Mouse (Mus musculus): ENCODE measurements at regions not wholly inside any gene's neighbourhood (a gene's known extent, or its start where the extent isn't known, plus 50 kb on each side); places are given as distances from the start of the nearest gene placed in this dataset.

DNA sequence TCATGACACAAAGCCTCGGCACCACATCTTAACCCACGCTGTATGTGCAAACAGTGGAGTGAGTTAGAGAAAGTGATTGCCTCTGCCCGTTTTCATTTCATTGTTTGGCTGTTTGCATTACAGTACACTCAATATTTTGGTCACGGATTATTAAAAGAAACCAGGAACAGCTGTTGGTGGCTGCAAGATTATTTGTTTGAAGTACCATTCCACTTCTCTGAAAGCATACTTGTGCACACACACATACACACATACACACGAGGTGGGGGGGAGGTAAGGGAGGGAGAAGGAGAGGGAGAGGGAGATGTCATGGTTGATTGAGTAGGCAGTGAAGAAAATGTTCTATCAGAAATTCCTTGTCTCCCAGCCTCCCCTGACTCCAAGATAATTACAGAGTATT is 85.5 kb upstream of the Rnd3 start:
- TF ChIP-seq CTCF (IDR thresholded peaks at IDR 0.05; ENCODE audit: low read depth, low read length) (no peak), POLR2A (IDR thresholded peaks at IDR 0.05; ENCODE audit: extremely low read depth, insufficient read depth, low read length) (no peak)
- Histone ChIP-seq H3K79me2 (ENCODE audit: control insufficient read depth, insufficient read depth, low read length) (no peaks in the 10 kb centered on the region), H3K27me3 (ENCODE audit: control insufficient read depth, insufficient read depth, low read length) (no peaks in the 10 kb centered on the region), H3K27ac (replicated peaks; ENCODE audit: insufficient read depth, low read depth, low read length) (no peak overlapping the region), H3K4me1 (ENCODE audit: control insufficient read depth, insufficient read depth, low read length) (no peaks in the 10 kb centered on the region), H3K9ac (ENCODE audit: low read depth, low read length) (no peak overlapping the region), H3K4me3 (ENCODE audit: insufficient read depth, low read depth, low read length) (no peak overlapping the region), H3K36me3 (ENCODE audit: control insufficient read depth, insufficient read depth, low read length) (no peaks in the 10 kb centered on the region)
- WGBS, result 70% methylated on average over 5 of the region's 5 CpGs
- no peak for DNase-seq (ENCODE audit: extremely low read depth, low read depth, low spot score)

- Histone ChIP-seq H3K27ac (replicated peaks; ENCODE audit: insufficient read depth, low read depth, low read length) (no peak overlapping the region), H3K27me3 (ENCODE audit: control insufficient read depth, insufficient read depth, low read length) (no peaks in the 10 kb centered on the region), H3K36me3 (ENCODE audit: control insufficient read depth, insufficient read depth, low read length) (no peaks in the 10 kb centered on the region), H3K79me2 (ENCODE audit: control insufficient read depth, insufficient read depth, low read length) (no peaks in the 10 kb centered on the region), H3K4me3 (ENCODE audit: insufficient read depth, low read depth, low read length) (no peak overlapping the region), H3K4me1 (ENCODE audit: control insufficient read depth, insufficient read depth, low read length) (no peaks in the 10 kb centered on the region), H3K9ac (ENCODE audit: low read depth, low read length) (no peak overlapping the region)
- TF ChIP-seq CTCF (IDR thresholded peaks at IDR 0.05; ENCODE audit: low read depth, low read length), result no peak
- TF ChIP-seq POLR2A (IDR thresholded peaks at IDR 0.05; ENCODE audit: extremely low read depth, insufficient read depth, low read length), result no peak
- 56% methylated on average over 1 of the region's 1 CpGs for WGBS
- DNase-seq (ENCODE audit: extremely low read depth, low read depth, low spot score), result no peak
These were observed 73.9 kb upstream of the Rnd3 start for GRCm38 (mm10) chr2:51222851-51223250.

- H3K9ac ChIP-seq (ENCODE audit: low read depth, low read length), result no peak overlapping the region
- no peaks in the 10 kb centered on the region for H3K4me1 ChIP-seq (ENCODE audit: control insufficient read depth, insufficient read depth, low read length)
- H3K4me3 ChIP-seq (ENCODE audit: insufficient read depth, low read depth, low read length), result no peak overlapping the region
- H3K27me3 ChIP-seq (ENCODE audit: control insufficient read depth, insufficient read depth, low read length), result no peaks in the 10 kb centered on the region
- TF ChIP-seq CTCF (IDR thresholded peaks at IDR 0.05; ENCODE audit: low read depth, low read length), result no peak
- no peak for TF ChIP-seq POLR2A (IDR thresholded peaks at IDR 0.05; ENCODE audit: extremely low read depth, insufficient read depth, low read length)
- no peak overlapping the region for H3K27ac ChIP-seq (replicated peaks; ENCODE audit: insufficient read depth, low read depth, low read length)
- no peaks in the 10 kb centered on the region for H3K36me3 ChIP-seq (ENCODE audit: control insufficient read depth, insufficient read depth, low read length)
- DNase-seq (ENCODE audit: extremely low read depth, low read depth, low spot score), result no peak
- no peaks in the 10 kb centered on the region for H3K79me2 ChIP-seq (ENCODE audit: control insufficient read depth, insufficient read depth, low read length)
- 73% methylated on average over 6 of the region's 6 CpGs for WGBS
These were observed 70.8 kb upstream of the Rnd3 start for GRCm38 (mm10) chr2:51219714-51220113.

DNA sequence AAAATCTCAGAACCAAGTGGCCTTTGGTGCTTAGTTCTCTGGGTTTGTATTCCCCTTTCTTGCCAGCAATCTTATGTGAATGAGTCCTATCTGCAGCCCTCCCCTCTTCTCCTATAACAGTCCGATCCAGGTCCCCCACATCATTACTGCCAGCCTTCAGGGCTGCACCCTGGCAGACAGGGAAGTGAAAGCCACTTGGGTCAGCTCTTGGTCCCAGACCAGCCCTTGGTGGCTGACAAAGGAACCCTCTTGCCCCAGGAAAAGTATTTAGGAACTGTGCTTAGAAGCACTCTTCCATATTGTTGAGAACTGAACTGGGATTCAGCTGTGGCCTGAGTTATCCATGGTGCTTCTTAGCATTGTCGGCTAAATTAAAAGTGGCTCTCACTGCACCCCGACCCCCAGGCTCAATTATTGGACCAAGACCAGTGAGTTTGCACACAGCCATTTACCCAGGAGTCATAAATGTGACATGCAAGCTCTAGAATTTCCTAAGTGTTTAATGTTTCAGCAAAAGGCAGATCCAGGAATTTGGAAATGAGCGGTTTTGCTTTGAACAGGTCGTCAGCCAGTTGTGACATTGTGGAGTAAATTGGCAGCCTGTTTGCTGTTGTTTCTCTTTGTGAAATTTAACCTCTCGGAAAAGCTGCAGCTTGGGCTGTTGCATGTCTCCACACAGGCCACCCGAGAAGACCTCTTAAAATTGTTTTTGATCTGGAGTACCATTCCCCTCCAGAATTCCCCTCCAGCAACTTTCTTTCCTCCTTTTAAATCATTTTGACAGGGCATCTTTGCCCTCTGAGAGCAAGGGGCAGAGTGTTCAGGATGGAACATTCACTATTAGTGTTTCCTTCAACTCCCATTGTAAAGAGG is 58.5 kb upstream of the Rnd3 start:
- Histone ChIP-seq H3K27ac (replicated peaks; ENCODE audit: insufficient read depth, low read depth, low read length) (no peak overlapping the region), H3K4me3 (ENCODE audit: insufficient read depth, low read depth, low read length) (no peak overlapping the region), H3K79me2 (ENCODE audit: control insufficient read depth, insufficient read depth, low read length) (no peaks in the 10 kb centered on the region), H3K9ac (ENCODE audit: low read depth, low read length) (no peak overlapping the region), H3K27me3 (ENCODE audit: control insufficient read depth, insufficient read depth, low read length) (no peaks in the 10 kb centered on the region), H3K36me3 (ENCODE audit: control insufficient read depth, insufficient read depth, low read length) (no peaks in the 10 kb centered on the region), H3K4me1 (ENCODE audit: control insufficient read depth, insufficient read depth, low read length) (no peaks in the 10 kb centered on the region)
- TF ChIP-seq CTCF (IDR thresholded peaks at IDR 0.05; ENCODE audit: low read depth, low read length) (no peak), POLR2A (IDR thresholded peaks at IDR 0.05; ENCODE audit: extremely low read depth, insufficient read depth, low read length) (no peak)
- 82% methylated on average over 7 of the region's 7 CpGs for WGBS
- DNase-seq (ENCODE audit: extremely low read depth, low read depth, low spot score), result no peak

DNA sequence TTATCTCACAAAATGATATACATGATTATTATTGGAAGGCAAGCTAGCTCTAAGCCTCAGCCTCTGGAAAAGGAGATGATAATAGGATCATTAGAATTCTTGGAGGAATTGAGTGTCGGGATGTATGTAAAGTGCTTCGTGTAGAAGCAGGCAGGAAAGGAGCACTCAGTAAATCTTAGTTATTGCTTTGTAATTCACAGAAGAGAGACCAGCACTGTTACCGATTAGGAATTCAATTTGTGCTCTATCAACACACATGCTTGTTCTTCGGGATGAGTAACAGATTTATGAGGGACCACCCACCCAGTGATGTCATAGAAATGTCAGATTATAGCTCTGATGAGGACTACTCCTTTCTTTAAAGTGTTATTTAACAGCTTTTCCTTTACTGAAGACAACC is 57.4 kb upstream of the Rnd3 start:
- Histone ChIP-seq H3K36me3 (ENCODE audit: control insufficient read depth, insufficient read depth, low read length) (no peaks in the 10 kb centered on the region), H3K79me2 (ENCODE audit: control insufficient read depth, insufficient read depth, low read length) (no peaks in the 10 kb centered on the region), H3K4me1 (ENCODE audit: control insufficient read depth, insufficient read depth, low read length) (no peaks in the 10 kb centered on the region), H3K9ac (ENCODE audit: low read depth, low read length) (no peak overlapping the region), H3K27me3 (ENCODE audit: control insufficient read depth, insufficient read depth, low read length) (no peaks in the 10 kb centered on the region), H3K27ac (replicated peaks; ENCODE audit: insufficient read depth, low read depth, low read length) (no peak overlapping the region), H3K4me3 (ENCODE audit: insufficient read depth, low read depth, low read length) (no peak overlapping the region)
- 72% methylated on average over 4 of the region's 4 CpGs for WGBS
- no peak for DNase-seq (ENCODE audit: extremely low read depth, low read depth, low spot score)
- TF ChIP-seq POLR2A (IDR thresholded peaks at IDR 0.05; ENCODE audit: extremely low read depth, insufficient read depth, low read length), result no peak
- TF ChIP-seq CTCF (IDR thresholded peaks at IDR 0.05; ENCODE audit: low read depth, low read length), result no peak

Measured in liver, adult 2 months (tissue).